Mouse (Mus musculus) testis, adult 2 months (tissue): ENCODE measurements around the gene Numbl.

Experiments used
- CTCF ChIP-seq: fragments of 200-500 bp; IDR thresholded peaks from 2 replicates; pipeline ENCODE4 v1.5.1; 2012; ENCODE audit warnings: low read depth, mild to moderate bottlenecking, inconsistent platforms, low read length, moderate library complexity; ENCODE audit not compliant: control insufficient read depth, insufficient read depth, insufficient replicate concordance
- POLR2A ChIP-seq: fragments of 200-500 bp; IDR thresholded peaks from 2 replicates; pipeline ENCODE4 v1.6.1; 2012; ENCODE audit warnings: low read depth, mild to moderate bottlenecking, inconsistent platforms, low read length, moderate library complexity; ENCODE audit not compliant: control insufficient read depth

DNA sequence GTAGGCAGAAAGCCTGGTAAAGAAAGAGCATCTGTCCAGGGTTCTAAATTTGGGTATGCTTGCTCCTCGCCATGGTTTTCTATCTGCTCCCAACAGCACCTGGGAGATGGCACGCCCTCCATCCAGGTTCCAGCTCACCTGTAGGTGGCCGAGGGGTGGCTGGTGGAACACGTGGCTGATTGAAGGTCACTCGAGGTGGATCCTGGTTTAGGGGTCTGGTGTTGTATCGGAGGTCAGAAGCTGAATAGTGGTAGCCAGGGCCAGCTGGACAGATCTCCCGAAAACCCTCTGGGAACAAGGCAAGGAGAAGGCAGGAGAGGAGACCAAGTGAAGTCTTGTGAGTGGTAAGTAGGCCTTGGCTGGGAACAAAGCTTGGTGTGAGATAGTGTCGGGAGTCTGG, 69.3 kb downstream of the Numbl start:
- TF ChIP-seq CTCF (no peak), POLR2A (no peak)
